Mouse (Mus musculus): ENCODE results near the gene Pax1. TPM values are rescaled to one million over a fixed set of nuclear protein-coding genes. Genes with fewer than 3 reads are reported as not detected.

The Pax1 gene
- polyA plus RNA-seq, 1 experiment from 2014 or later, result 7.6 TPM

GRCm38 (mm10) chr2:147375019-147375715 lies 13.4 kb downstream of the Pax1 start:
- 9% methylated on average over 8 of the region's 8 CpGs for WGBS
- Histone ChIP-seq H3K27ac (replicated peaks; ENCODE audit: low read depth, low read length) (no peak overlapping the region), H3K9ac (ENCODE audit: low read length) (no peak overlapping the region), H3K4me1 (ENCODE audit: control insufficient read depth, insufficient read depth, low read length) (0 out of 2 replicates have a peak, but pooled peaks cover 2% of the 10 kb centered on the region), H3K9me3 (ENCODE audit: control insufficient read depth, low read length) (no peaks in the 10 kb centered on the region), H3K36me3 (ENCODE audit: control insufficient read depth, insufficient read depth, low read length) (no peaks in the 10 kb centered on the region), H3K27me3 (ENCODE audit: control insufficient read depth, insufficient read depth, low read length) (peaks cover 72% of the 10 kb centered on the region), H3K4me2 (ENCODE audit: low read depth, severe bottlenecking) (no peak overlapping the region), H3K4me3 (ENCODE audit: low read depth, low read length) (no peak overlapping the region)
- ATAC-seq (ENCODE audit: insufficient number of reproducible peaks, low FRiP score, low TSS enrichment, low read depth), result no peak
- DNase-seq (ENCODE audit: low spot score), result no peak

GRCm38 (mm10) chr2:147378934-147379333 lies 17.2 kb downstream of the Pax1 start:
- H3K4me2 ChIP-seq (ENCODE audit: low read depth, severe bottlenecking), result no peak overlapping the region
- H3K36me3 ChIP-seq (ENCODE audit: control insufficient read depth, insufficient read depth, low read length), result no peaks in the 10 kb centered on the region
- ATAC-seq (ENCODE audit: insufficient number of reproducible peaks, low FRiP score, low TSS enrichment, low read depth), result no peak
- no peak overlapping the region for H3K9ac ChIP-seq (ENCODE audit: low read length)
- no peak overlapping the region for H3K27ac ChIP-seq (replicated peaks; ENCODE audit: low read depth, low read length)
- no peaks in the 10 kb centered on the region for H3K4me1 ChIP-seq (ENCODE audit: control insufficient read depth, insufficient read depth, low read length)
- H3K27me3 ChIP-seq (ENCODE audit: control insufficient read depth, insufficient read depth, low read length), result peaks cover 40% of the 10 kb centered on the region
- peak; percentile 66 for DNase-seq (ENCODE audit: low spot score)
- no peaks in the 10 kb centered on the region for H3K9me3 ChIP-seq (ENCODE audit: control insufficient read depth, low read length)
- no peak overlapping the region for H3K4me3 ChIP-seq (ENCODE audit: low read depth, low read length)
- 21% methylated on average over 4 of the region's 4 CpGs for WGBS

- Histone ChIP-seq H3K27ac (replicated peaks; ENCODE audit: low read depth, low read length) (no peak overlapping the region), H3K36me3 (ENCODE audit: control insufficient read depth, insufficient read depth, low read length) (no peaks in the 10 kb centered on the region), H3K27me3 (ENCODE audit: control insufficient read depth, insufficient read depth, low read length) (0 out of 2 replicates have a peak, but pooled peaks cover 3% of the 10 kb centered on the region), H3K4me1 (ENCODE audit: control insufficient read depth, insufficient read depth, low read length) (no peaks in the 10 kb centered on the region), H3K4me2 (ENCODE audit: low read depth, severe bottlenecking) (no peak overlapping the region), H3K9me3 (ENCODE audit: control insufficient read depth, low read length) (no peaks in the 10 kb centered on the region), H3K4me3 (ENCODE audit: low read depth, low read length) (no peak overlapping the region), H3K9ac (ENCODE audit: low read length) (no peak overlapping the region)
- no peak for DNase-seq (ENCODE audit: low spot score)
- ATAC-seq (ENCODE audit: insufficient number of reproducible peaks, low FRiP score, low TSS enrichment, low read depth), result no peak
- WGBS, result 89% methylated on average over 2 of the region's 2 CpGs
Measured at GRCm38 (mm10) chr2:147383373-147383772, 21.6 kb downstream of the Pax1 start.

- no peak overlapping the region for H3K27ac ChIP-seq (replicated peaks; ENCODE audit: low read depth, low read length)
- no peak for ATAC-seq (ENCODE audit: insufficient number of reproducible peaks, low FRiP score, low TSS enrichment, low read depth)
- no peak overlapping the region for H3K4me2 ChIP-seq (ENCODE audit: low read depth, severe bottlenecking)
- no peak overlapping the region for H3K9ac ChIP-seq (ENCODE audit: low read length)
- DNase-seq (ENCODE audit: low spot score), result no peak
- no peaks in the 10 kb centered on the region for H3K27me3 ChIP-seq (ENCODE audit: control insufficient read depth, insufficient read depth, low read length)
- no peaks in the 10 kb centered on the region for H3K36me3 ChIP-seq (ENCODE audit: control insufficient read depth, insufficient read depth, low read length)
- no peaks in the 10 kb centered on the region for H3K9me3 ChIP-seq (ENCODE audit: control insufficient read depth, low read length)
- H3K4me1 ChIP-seq (ENCODE audit: control insufficient read depth, insufficient read depth, low read length), result no peaks in the 10 kb centered on the region
- no peak overlapping the region for H3K4me3 ChIP-seq (ENCODE audit: low read depth, low read length)
- WGBS, result 64% methylated on average over 5 of the region's 5 CpGs
Measured at GRCm38 (mm10) chr2:147386949-147387348, 25.2 kb downstream of the Pax1 start.

- no peak for ATAC-seq (ENCODE audit: insufficient number of reproducible peaks, low FRiP score, low TSS enrichment, low read depth)
- H3K9ac ChIP-seq (ENCODE audit: low read length), result no peak overlapping the region
- H3K4me2 ChIP-seq (ENCODE audit: low read depth, severe bottlenecking), result no peak overlapping the region
- no peaks in the 10 kb centered on the region for H3K9me3 ChIP-seq (ENCODE audit: control insufficient read depth, low read length)
- WGBS, result 62% methylated on average over 1 of the region's 1 CpGs
- no peaks in the 10 kb centered on the region for H3K4me1 ChIP-seq (ENCODE audit: control insufficient read depth, insufficient read depth, low read length)
- H3K27ac ChIP-seq (replicated peaks; ENCODE audit: low read depth, low read length), result no peak overlapping the region
- DNase-seq (ENCODE audit: low spot score), result no peak
- no peak overlapping the region for H3K4me3 ChIP-seq (ENCODE audit: low read depth, low read length)
- H3K36me3 ChIP-seq (ENCODE audit: control insufficient read depth, insufficient read depth, low read length), result no peaks in the 10 kb centered on the region
- H3K27me3 ChIP-seq (ENCODE audit: control insufficient read depth, insufficient read depth, low read length), result no peaks in the 10 kb centered on the region
Measured at GRCm38 (mm10) chr2:147409323-147409722, 47.6 kb downstream of the Pax1 start.

- H3K4me1 ChIP-seq (ENCODE audit: control insufficient read depth, insufficient read depth, low read length), result no peaks in the 10 kb centered on the region
- 91% methylated on average over 3 of the region's 3 CpGs for WGBS
- H3K4me2 ChIP-seq (ENCODE audit: low read depth, severe bottlenecking), result no peak overlapping the region
- no peaks in the 10 kb centered on the region for H3K36me3 ChIP-seq (ENCODE audit: control insufficient read depth, insufficient read depth, low read length)
- H3K4me3 ChIP-seq (ENCODE audit: low read depth, low read length), result no peak overlapping the region
- H3K27me3 ChIP-seq (ENCODE audit: control insufficient read depth, insufficient read depth, low read length), result no peaks in the 10 kb centered on the region
- no peak overlapping the region for H3K9ac ChIP-seq (ENCODE audit: low read length)
- DNase-seq (ENCODE audit: low spot score) (no peak), ATAC-seq (ENCODE audit: insufficient number of reproducible peaks, low FRiP score, low TSS enrichment, low read depth) (no peak)
- no peaks in the 10 kb centered on the region for H3K9me3 ChIP-seq (ENCODE audit: control insufficient read depth, low read length)
- H3K27ac ChIP-seq (replicated peaks; ENCODE audit: low read depth, low read length), result no peak overlapping the region
Measured at GRCm38 (mm10) chr2:147415037-147415436, 53.3 kb downstream of the Pax1 start.

GRCm38 (mm10) chr2:147424582-147425255 lies 63.0 kb downstream of the Pax1 start:
- H3K9me3 ChIP-seq (ENCODE audit: control insufficient read depth, low read length), result no peaks in the 10 kb centered on the region
- H3K4me1 ChIP-seq (ENCODE audit: control insufficient read depth, insufficient read depth, low read length), result no peaks in the 10 kb centered on the region
- H3K9ac ChIP-seq (ENCODE audit: low read length), result no peak overlapping the region
- H3K36me3 ChIP-seq (ENCODE audit: control insufficient read depth, insufficient read depth, low read length), result no peaks in the 10 kb centered on the region
- 29% methylated on average over 10 of the region's 10 CpGs for whole genome bisulfite sequencing
- no peak overlapping the region for H3K27ac ChIP-seq (replicated peaks; ENCODE audit: low read depth, low read length)
- no peaks in the 10 kb centered on the region for H3K27me3 ChIP-seq (ENCODE audit: control insufficient read depth, insufficient read depth, low read length)
- ATAC-seq (ENCODE audit: insufficient number of reproducible peaks, low FRiP score, low TSS enrichment, low read depth), result no peak
- DNase-seq (ENCODE audit: low spot score), result no peak
- H3K4me2 ChIP-seq (ENCODE audit: low read depth, severe bottlenecking), result no peak overlapping the region
- H3K4me3 ChIP-seq (ENCODE audit: low read depth, low read length), result no peak overlapping the region

- WGBS, result 15% methylated on average over 1 of the region's 1 CpGs
- peak; percentile 82 for ATAC-seq (ENCODE audit: insufficient number of reproducible peaks, low FRiP score, low TSS enrichment, low read depth)
Measured at GRCm38 (mm10) chr2:147429607-147430356, 68.1 kb downstream of the Pax1 start.

More at GRCm38 (mm10) chr2:147429607-147430356, 68.1 kb downstream of the Pax1 start:
- no peak overlapping the region for H3K4me3 ChIP-seq (ENCODE audit: low read depth, low read length)
- 0 out of 2 replicates have a peak, but pooled peaks cover 5% of the 10 kb centered on the region for H3K4me1 ChIP-seq (ENCODE audit: control insufficient read depth, insufficient read depth, low read length)
- H3K4me2 ChIP-seq (ENCODE audit: low read depth, severe bottlenecking), result no peak overlapping the region
- H3K27me3 ChIP-seq (ENCODE audit: control insufficient read depth, insufficient read depth, low read length), result no peaks in the 10 kb centered on the region
- no peaks in the 10 kb centered on the region for H3K36me3 ChIP-seq (ENCODE audit: control insufficient read depth, insufficient read depth, low read length)
- H3K27ac ChIP-seq (replicated peaks; ENCODE audit: low read depth, low read length), result no peak overlapping the region
- H3K9ac ChIP-seq (ENCODE audit: low read length), result no peak overlapping the region
- H3K9me3 ChIP-seq (ENCODE audit: control insufficient read depth, low read length), result no peaks in the 10 kb centered on the region
- peak; percentile 68 for DNase-seq (ENCODE audit: low spot score)
